Mouse (Mus musculus) stomach, postnatal 0 days (tissue): Measurements from ENCODE around the gene Trarg1.

ENCODE experiments used
- CTCF ChIP-seq: IDR thresholded peaks from 2 replicates; pipeline ENCODE4 v1.5.1; 2016; ENCODE audit warnings: antibody characterized with exemption, low read depth, mild to moderate bottlenecking, moderate library complexity
- EP300 ChIP-seq: optimal IDR thresholded peaks from 2 replicates; pipeline ENCODE3; 2016; ENCODE audit warnings: antibody characterized with exemption

GRCm38 (mm10) chr11:76671871-76672475 is 7.6 kb upstream of the Trarg1 start, which contains the start of gene Bhlha9:
- no peak for TF ChIP-seq CTCF
- no peak for TF ChIP-seq EP300
